Comparison of ENCODE assay signal across 11 mouse cellular contexts in genomic region chr2:135799149-135799770, GRCm38 (mm10).
"Had no signal": no experiment of that assay in that cellular context is flagged by ENCODE, and none has a peak within 500 bp of the region (broad histone marks: within the 10 kb centered on the region; RNA-seq: fewer than 3 reads in every experiment).

No protein-coding gene starts in this region.

- H3K4me3 ChIP-seq: limb, embryonic 15.5 days; midbrain, embryonic 13.5 days; myocyte; neural tube, embryonic 15.5 days had no signal

- H3K4me2 ChIP-seq: limb, embryonic 15.5 days; midbrain, embryonic 13.5 days; neural tube, embryonic 15.5 days had no signal

- H3K27ac ChIP-seq: limb, embryonic 15.5 days; liver, embryonic 14.5 days; midbrain, embryonic 13.5 days; neural tube, embryonic 15.5 days had no signal

- H3K36me3 ChIP-seq: limb, embryonic 15.5 days; midbrain, embryonic 13.5 days; neural tube, embryonic 15.5 days had no signal

- H3K9ac ChIP-seq: limb, embryonic 15.5 days; liver, embryonic 14.5 days; midbrain, embryonic 13.5 days; neural tube, embryonic 15.5 days had no signal

- ATAC-seq: midbrain, embryonic 13.5 days had no signal

- H3K9me3 ChIP-seq: limb, embryonic 15.5 days; midbrain, embryonic 13.5 days; neural tube, embryonic 15.5 days had no signal

- H3K4me1 ChIP-seq: limb, embryonic 15.5 days had no signal

- DNase-seq: kidney, postnatal 25 days; layer of hippocampus, adult 9-11 months; layer of hippocampus, postnatal 36 days; lung, adult 18-20 months; right cerebral cortex, postnatal 14 days; thymus, postnatal 36 days had no signal

- H3K27me3 ChIP-seq: limb, embryonic 15.5 days; midbrain, embryonic 13.5 days; neural tube, embryonic 15.5 days had no signal
